ENCODE assay signal across 12 mouse cellular contexts in the genomic region with DNA sequence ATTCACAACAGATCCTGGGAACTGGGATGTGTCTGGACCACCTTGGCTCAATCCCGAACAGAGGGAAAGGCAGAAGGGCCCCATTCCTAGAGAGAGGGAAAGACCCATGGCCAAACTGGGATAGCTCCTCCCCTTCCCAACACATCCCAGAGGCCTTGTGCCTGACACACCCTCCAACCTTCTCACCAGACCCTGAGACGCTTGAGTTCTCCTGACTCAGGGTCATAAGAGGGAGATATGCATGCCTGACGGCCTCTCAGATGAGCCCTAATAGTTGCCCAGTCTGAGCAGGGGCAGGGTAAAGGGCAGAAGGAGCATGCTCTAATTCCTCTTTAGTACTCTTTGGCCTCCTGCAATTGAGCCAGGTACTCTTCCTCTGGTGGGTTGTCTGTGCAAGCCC. TPM values are rescaled to one million over a fixed set of nuclear protein-coding genes. Genes with fewer than 3 reads are reported as not detected.
A peak's percentile ranks its signal among the peaks of the same experiment; 100 is the strongest.
DNase-seq lines count a peak whose midpoint lies in the region; ATAC-seq and TF ChIP-seq lines count a peak whose summit lies in the region.
"Had no signal": no experiment of that assay in that cellular context is flagged by ENCODE, and none has a peak within 500 bp of the region (broad histone marks: within the 10 kb centered on the region; RNA-seq: fewer than 3 reads in every experiment).

No protein-coding gene starts in this region.

- no peaks in the 10 kb centered on the region for H3K4me1 ChIP-seq in hindbrain, embryonic 13.5 days (replicated peaks)
- peaks cover 20% of the 10 kb centered on the region for H3K4me1 ChIP-seq in hindbrain, embryonic 10.5 days (replicated peaks)
- 0 out of 2 replicates have a peak, but pooled peaks cover 3% of the 10 kb centered on the region for H3K4me1 ChIP-seq in lung, embryonic 14.5 days (ENCODE audit: insufficient read depth)
- peaks cover 12% of the 10 kb centered on the region for H3K4me1 ChIP-seq in intestine, embryonic 16.5 days (ENCODE audit: control insufficient read depth, insufficient read depth, low read length)
- no peaks in the 10 kb centered on the region for H3K4me1 ChIP-seq in lung, adult 2 months (ENCODE audit: control insufficient read depth, insufficient read depth, low read length)

- H3K27ac ChIP-seq in hindbrain, embryonic 13.5 days: no peak overlapping the region
- H3K27ac ChIP-seq in hindbrain, embryonic 10.5 days: no peak overlapping the region
- no peak overlapping the region for H3K27ac ChIP-seq in lung, embryonic 14.5 days (ENCODE audit: low read depth)
- H3K27ac ChIP-seq in intestine, embryonic 16.5 days (ENCODE audit: low read length): no peak overlapping the region

- H3K36me3 ChIP-seq in hindbrain, embryonic 13.5 days: peaks cover 24% of the 10 kb centered on the region
- H3K36me3 ChIP-seq in hindbrain, embryonic 10.5 days: peaks cover 30% of the 10 kb centered on the region
- H3K36me3 ChIP-seq in lung, embryonic 14.5 days (ENCODE audit: insufficient read depth): peaks cover 25% of the 10 kb centered on the region
- peaks cover 4% of the 10 kb centered on the region for H3K36me3 ChIP-seq in intestine, embryonic 16.5 days (ENCODE audit: control insufficient read depth, insufficient read depth, low read length)

- ATAC-seq in hindbrain, embryonic 13.5 days (ENCODE audit: low FRiP score): 0 out of 2 replicates have a peak, but pooled peaks have one; percentile 34
- 0 out of 2 replicates have a peak, but pooled peaks have one; percentile 12 for ATAC-seq in lung, embryonic 14.5 days (ENCODE audit: insufficient read depth)
- ATAC-seq in intestine, embryonic 16.5 days: peak; percentile 78

- H3K9me3 ChIP-seq in hindbrain, embryonic 13.5 days: no peaks in the 10 kb centered on the region
- no peaks in the 10 kb centered on the region for H3K9me3 ChIP-seq in hindbrain, embryonic 10.5 days
- H3K9me3 ChIP-seq in lung, embryonic 14.5 days (ENCODE audit: low read depth, low read length): no peaks in the 10 kb centered on the region
- no peaks in the 10 kb centered on the region for H3K9me3 ChIP-seq in intestine, embryonic 16.5 days (ENCODE audit: control insufficient read depth, low read length)

- TF ChIP-seq POLR2A in lung, adult 2 months (IDR thresholded peaks at IDR 0.05; ENCODE audit: borderline replicate concordance, extremely low read depth, low read depth, low read length): no peak

- no peaks in the 10 kb centered on the region for H3K27me3 ChIP-seq in hindbrain, embryonic 13.5 days
- no peaks in the 10 kb centered on the region for H3K27me3 ChIP-seq in hindbrain, embryonic 10.5 days (ENCODE audit: insufficient read depth, poor library complexity, severe bottlenecking)
- H3K27me3 ChIP-seq in lung, embryonic 14.5 days (ENCODE audit: insufficient read depth, low read length): no peaks in the 10 kb centered on the region
- no peaks in the 10 kb centered on the region for H3K27me3 ChIP-seq in intestine, embryonic 16.5 days (replicated peaks; ENCODE audit: control insufficient read depth, insufficient read depth, low read length)
- H3K27me3 ChIP-seq: CH12.LX had no signal

- no peak for TF ChIP-seq CTCF in lung, embryonic 14.5 days (IDR thresholded peaks at IDR 0.05; ENCODE audit: low read depth)
- TF ChIP-seq CTCF in lung, adult 2 months (IDR thresholded peaks at IDR 0.05; ENCODE audit: insufficient read depth, low read length): no peak

- no peak overlapping the region for H3K9ac ChIP-seq in hindbrain, embryonic 13.5 days
- no peak overlapping the region for H3K9ac ChIP-seq in lung, embryonic 14.5 days
- H3K9ac ChIP-seq in intestine, embryonic 16.5 days (ENCODE audit: low read depth, low read length): no peak overlapping the region

- DNase-seq in hindbrain, embryonic 10.5 days (ENCODE audit: low spot score): no peak
- no peak for DNase-seq in lung, embryonic 14.5 days
- DNase-seq in lung, adult 18-20 months: no peak
- peak; percentile 78 for DNase-seq in R1 (ENCODE audit: low read depth, low spot score)
- DNase-seq in lung, adult 2 months: no peak
- DNase-seq: cerebellum, adult 8-10 months; heart, adult 18-20 months; layer of hippocampus, adult 9-11 months had no signal

- WGBS in hindbrain, embryonic 13.5 days: 76% methylated on average over 3 of the region's 3 CpGs
- WGBS in hindbrain, embryonic 10.5 days: 50% methylated on average over 3 of the region's 3 CpGs
- WGBS in lung, embryonic 14.5 days: 44% methylated on average over 3 of the region's 3 CpGs
- 46% methylated on average over 3 of the region's 3 CpGs for WGBS in intestine, embryonic 16.5 days
- WGBS in lung, adult 2 months: 53% methylated on average over 3 of the region's 3 CpGs

- no peak overlapping the region for H3K4me2 ChIP-seq in hindbrain, embryonic 13.5 days
- H3K4me2 ChIP-seq in lung, embryonic 14.5 days: no peak overlapping the region
- H3K4me2 ChIP-seq in intestine, embryonic 16.5 days (ENCODE audit: low read depth, low read length): no peak overlapping the region

- no peak overlapping the region for H3K4me3 ChIP-seq in hindbrain, embryonic 13.5 days
- H3K4me3 ChIP-seq in hindbrain, embryonic 10.5 days: no peak overlapping the region
- H3K4me3 ChIP-seq in lung, embryonic 14.5 days (ENCODE audit: low read depth, low read length): no peak overlapping the region
- H3K4me3 ChIP-seq in intestine, embryonic 16.5 days (ENCODE audit: low read length): no peak overlapping the region
- no peak overlapping the region for H3K4me3 ChIP-seq in lung, adult 2 months (replicated peaks; ENCODE audit: extremely low read depth, low read depth, low read length)
- H3K4me3 ChIP-seq: myocyte had no signal

RNA-seq across cellular contexts. Expression of gene Ahsa1, which starts 13.1 kb away (rescaled TPM):
- polyA plus RNA-seq in hindbrain, embryonic 13.5 days (2015; fragmentation: Nextera tagmentation; extraction: Ambion mirVana): 193 and 214 TPM in 2 replicates
- 230 and 269 TPM in 2 replicates for polyA plus RNA-seq in hindbrain, embryonic 10.5 days (2016; fragmentation: Nextera tagmentation; extraction: Ambion mirVana)
- 192 and 199 TPM in 2 replicates for polyA plus RNA-seq in lung, embryonic 14.5 days (2014; fragmentation: Nextera tagmentation; extraction: Ambion mirVana)
- 196 and 225 TPM in 2 replicates for polyA plus RNA-seq in intestine, embryonic 16.5 days (2015; fragmentation: Nextera tagmentation; extraction: Ambion mirVana)
- 46.6 and 53.5 TPM in 2 replicates for polyA plus RNA-seq in lung, adult 2 months (2012; rRNA removed)

RNA-seq across cellular contexts. Expression of gene Vipas39, which starts 13.3 kb away (rescaled TPM):
- polyA plus RNA-seq in hindbrain, embryonic 13.5 days (2015; fragmentation: Nextera tagmentation; extraction: Ambion mirVana): 57.7 and 62.4 TPM in 2 replicates
- 52.6 and 67.0 TPM in 2 replicates for polyA plus RNA-seq in hindbrain, embryonic 10.5 days (2016; fragmentation: Nextera tagmentation; extraction: Ambion mirVana)
- polyA plus RNA-seq in lung, embryonic 14.5 days (2014; fragmentation: Nextera tagmentation; extraction: Ambion mirVana): 42.4 and 46.1 TPM in 2 replicates
- 40.8 and 42.4 TPM in 2 replicates for polyA plus RNA-seq in intestine, embryonic 16.5 days (2015; fragmentation: Nextera tagmentation; extraction: Ambion mirVana)
- polyA plus RNA-seq in lung, adult 2 months (2012; rRNA removed): 17.1 and 23.3 TPM in 2 replicates

RNA-seq across cellular contexts. Expression of gene Ism2, which starts 20.2 kb away (rescaled TPM):
- 1.1 and 1.2 TPM in 2 replicates for polyA plus RNA-seq in hindbrain, embryonic 13.5 days (2015; fragmentation: Nextera tagmentation; extraction: Ambion mirVana)
- polyA plus RNA-seq in hindbrain, embryonic 10.5 days (2016; fragmentation: Nextera tagmentation; extraction: Ambion mirVana): 0.84 and 1.5 TPM in 2 replicates
- polyA plus RNA-seq in lung, embryonic 14.5 days (2014; fragmentation: Nextera tagmentation; extraction: Ambion mirVana): 0.70 and 1.1 TPM in 2 replicates
- polyA plus RNA-seq in intestine, embryonic 16.5 days (2015; fragmentation: Nextera tagmentation; extraction: Ambion mirVana): 0.27 and 0.49 TPM in 2 replicates
- polyA plus RNA-seq in lung, adult 2 months (2012; rRNA removed): 0.38 and 0.56 TPM in 2 replicates

RNA-seq across cellular contexts. Expression of gene Noxred1, which starts 40.8 kb away (rescaled TPM):
- polyA plus RNA-seq in hindbrain, embryonic 13.5 days (2015; fragmentation: Nextera tagmentation; extraction: Ambion mirVana): 1.6 and 2.1 TPM in 2 replicates
- polyA plus RNA-seq in hindbrain, embryonic 10.5 days (2016; fragmentation: Nextera tagmentation; extraction: Ambion mirVana): 0.50 and 1.4 TPM in 2 replicates
- polyA plus RNA-seq in lung, embryonic 14.5 days (2014; fragmentation: Nextera tagmentation; extraction: Ambion mirVana): 0.58 and 0.72 TPM in 2 replicates
- 0.45 and 0.49 TPM in 2 replicates for polyA plus RNA-seq in intestine, embryonic 16.5 days (2015; fragmentation: Nextera tagmentation; extraction: Ambion mirVana)
- 0.31 and 0.91 TPM in 2 replicates for polyA plus RNA-seq in lung, adult 2 months (2012; rRNA removed)

Comparison
In these comparisons a context has a peak if more than half of its experiments do, and no peak if none do; other contexts are left out.
1. ATAC-seq: peak in every context shown above with its lines; median percentile 78 in intestine, embryonic 16.5 days; 34 in hindbrain, embryonic 13.5 days; 12 in lung, embryonic 14.5 days.